Mouse (Mus musculus) midbrain, postnatal 0 days (tissue): ENCODE results near the gene Ttll13. TPM values are rescaled to one million over a fixed set of nuclear protein-coding genes. Genes with fewer than 3 reads are reported as not detected.

ENCODE experiments used
- ATAC-seq: fragments of 200-750 bp; cut with Nextera tagmentation; 2 replicates; pipeline ENCODE4 v1.8.0; 2017; ENCODE audit warnings: moderate number of reproducible peaks, mild to moderate bottlenecking, moderate TSS enrichment, moderate library complexity; ENCODE audit not compliant: low FRiP score
- DNase-seq: peaks from one replicate; pipeline ENCODE4 v3.0.0-alpha.2; 2015; ENCODE audit warnings: low spot score
- H3K27ac ChIP-seq: fragments of 300-500 bp; sonication (generic); 2 replicates; pipeline ENCODE4 v1.5.1; 2014; ENCODE audit warnings: low read depth, mild to moderate bottlenecking, low read length, mixed read lengths
- H3K27me3 ChIP-seq: fragments of 300-500 bp; sonication (generic); 2 replicates; pipeline ENCODE4 v1.6.1; 2014; ENCODE audit warnings: low read length, control low read depth, mixed read lengths; ENCODE audit not compliant: insufficient read depth
- H3K36me3 ChIP-seq: fragments of 300-500 bp; sonication (generic); 2 replicates; pipeline ENCODE4 v1.6.1; 2014; ENCODE audit warnings: low read length, control low read depth, mixed read lengths; ENCODE audit not compliant: insufficient read depth
- H3K4me1 ChIP-seq: fragments of 300-500 bp; sonication (generic); 2 replicates; pipeline ENCODE4 v1.6.1; 2014; ENCODE audit warnings: mild to moderate bottlenecking, control low read depth, antibody characterized with exemption, low read length, mixed read lengths; ENCODE audit not compliant: insufficient read depth
- H3K4me2 ChIP-seq: fragments of 300-500 bp; sonication (generic); 2 replicates; pipeline ENCODE4 v1.6.1; 2014; ENCODE audit warnings: low read depth, mild to moderate bottlenecking, low read length, mixed read lengths; ENCODE audit not compliant: poor library complexity, severe bottlenecking
- H3K4me3 ChIP-seq: fragments of 300-500 bp; sonication (generic); 2 replicates; pipeline ENCODE4 v1.5.1; 2014; ENCODE audit warnings: low read depth, mild to moderate bottlenecking, low read length, moderate library complexity
- H3K9ac ChIP-seq: fragments of 300-500 bp; sonication (generic); replicated peaks from 2 replicates; pipeline ENCODE4 v1.6.1; 2014; ENCODE audit warnings: mild to moderate bottlenecking, low read length, moderate library complexity, mixed read lengths; ENCODE audit not compliant: poor library complexity, severe bottlenecking
- H3K9me3 ChIP-seq: fragments of 300-500 bp; sonication (generic); 2 replicates; pipeline ENCODE4 v1.6.1; 2016; ENCODE audit warnings: low read length, control low read depth
- CTCF ChIP-seq: IDR thresholded peaks from 2 replicates; pipeline ENCODE4 v1.5.1; 2016; ENCODE audit warnings: antibody characterized with exemption, mild to moderate bottlenecking
- WGBS: fragments of 180-500 bp; shearing (Covaris S2); extraction: QIAGEN DNeasy Blood & Tissue Kit; methylation state at CpG from one replicate; pipeline ENCODE4 v1.1.7; 2014; 5-methylcytosine and 5-hydroxymethylcytosine counted together
- polyA plus RNA-seq: library from polyadenylated mRNA; unstranded; fragments of >200 nt; fragmentation: Nextera tagmentation; extraction: Ambion mirVana; gene quantifications from 2 replicates; pipeline ENCODE4 v1.2.1, GENCODE M21; 2015
- total RNA-seq: library from RNA; depleted of rRNA; stranded (reverse); fragments of >200 nt; gene quantifications from 2 replicates; pipeline ENCODE4 v1.2.3, GENCODE M21; 2014

Gene Ttll13
- total and polyA plus RNA-seq, 2 experiments from 2014 or later, result 1.2 to 3.2 TPM

DNA sequence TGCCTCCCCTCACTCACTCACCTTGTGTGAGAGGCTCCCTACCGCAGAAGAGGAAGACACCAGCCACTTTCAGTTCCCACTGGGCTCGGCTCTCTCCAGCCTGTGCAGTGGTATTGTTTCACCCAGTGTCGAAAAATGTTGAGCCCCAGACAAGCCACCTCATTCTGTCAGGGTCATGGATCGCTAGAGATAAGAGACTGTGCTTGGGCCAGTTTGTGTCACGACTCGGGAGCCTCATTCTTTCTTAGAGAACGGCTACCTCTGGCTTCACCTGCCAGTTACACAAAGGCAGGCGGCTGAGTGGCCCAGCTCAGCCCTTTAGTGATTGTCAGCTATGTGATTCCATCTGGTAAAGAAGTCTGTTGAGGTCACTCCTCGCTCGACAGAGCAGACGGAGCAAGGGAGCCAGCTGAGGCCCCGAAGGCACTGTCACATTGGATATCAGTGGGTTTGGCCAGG is 42.5 kb upstream of the Ttll13 start:
- no peaks in the 10 kb centered on the region for H3K9me3 ChIP-seq
- no peak for TF ChIP-seq CTCF
- H3K4me1 ChIP-seq, result peaks cover 17% of the 10 kb centered on the region
- H3K27me3 ChIP-seq, result no peaks in the 10 kb centered on the region
- WGBS, result 37% methylated on average over 12 of the region's 12 CpGs
- no peak overlapping the region for H3K4me2 ChIP-seq
- DNase-seq (peak; percentile 39), ATAC-seq (no peak)
- H3K4me3 ChIP-seq, result no peak overlapping the region
- H3K9ac ChIP-seq, result no peak overlapping the region
- H3K27ac ChIP-seq, result no peak overlapping the region
- 0 out of 2 replicates have a peak, but pooled peaks cover 3% of the 10 kb centered on the region for H3K36me3 ChIP-seq

DNA sequence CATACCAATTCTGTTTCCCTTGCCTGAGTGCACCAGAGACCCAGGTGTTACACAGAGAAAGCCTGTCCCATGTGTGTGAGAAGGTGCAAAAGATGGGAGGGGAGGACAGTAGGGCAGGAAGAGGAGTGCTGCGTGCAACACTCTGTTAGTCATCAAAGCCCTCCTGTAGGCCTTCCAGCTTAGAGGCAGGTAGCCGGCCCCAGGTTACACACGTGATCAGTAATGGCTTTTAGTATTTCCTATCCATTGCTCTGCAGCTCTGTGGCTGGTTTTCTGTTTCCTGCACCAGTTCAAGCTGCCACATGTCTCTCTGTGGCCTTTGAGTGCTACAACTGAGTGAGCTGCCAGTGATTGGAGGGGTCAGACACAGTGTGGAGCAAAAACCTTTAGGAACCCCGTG is 41.8 kb upstream of the Ttll13 start:
- Histone ChIP-seq H3K27me3 (no peaks in the 10 kb centered on the region), H3K36me3 (0 out of 2 replicates have a peak, but pooled peaks cover 3% of the 10 kb centered on the region), H3K4me1 (peaks cover 14% of the 10 kb centered on the region), H3K27ac (no peak overlapping the region), H3K4me3 (no peak overlapping the region), H3K4me2 (no peak overlapping the region), H3K9me3 (no peaks in the 10 kb centered on the region), H3K9ac (no peak overlapping the region)
- no peak for TF ChIP-seq CTCF
- WGBS, result 83% methylated on average over 4 of the region's 4 CpGs
- ATAC-seq (no peak), DNase-seq (no peak)

GRCm38 (mm10) chr7:80204961-80205360 is 41.2 kb upstream of the Ttll13 start:
- Histone ChIP-seq H3K36me3 (0 out of 2 replicates have a peak, but pooled peaks cover 3% of the 10 kb centered on the region), H3K27ac (no peak overlapping the region), H3K4me1 (peaks cover 8% of the 10 kb centered on the region), H3K27me3 (no peaks in the 10 kb centered on the region), H3K4me2 (no peak overlapping the region), H3K9ac (no peak overlapping the region), H3K4me3 (no peak overlapping the region), H3K9me3 (no peaks in the 10 kb centered on the region)
- TF ChIP-seq CTCF, result no peak
- ATAC-seq (no peak), DNase-seq (no peak)
- WGBS, result 89% methylated on average over 7 of the region's 7 CpGs

DNA sequence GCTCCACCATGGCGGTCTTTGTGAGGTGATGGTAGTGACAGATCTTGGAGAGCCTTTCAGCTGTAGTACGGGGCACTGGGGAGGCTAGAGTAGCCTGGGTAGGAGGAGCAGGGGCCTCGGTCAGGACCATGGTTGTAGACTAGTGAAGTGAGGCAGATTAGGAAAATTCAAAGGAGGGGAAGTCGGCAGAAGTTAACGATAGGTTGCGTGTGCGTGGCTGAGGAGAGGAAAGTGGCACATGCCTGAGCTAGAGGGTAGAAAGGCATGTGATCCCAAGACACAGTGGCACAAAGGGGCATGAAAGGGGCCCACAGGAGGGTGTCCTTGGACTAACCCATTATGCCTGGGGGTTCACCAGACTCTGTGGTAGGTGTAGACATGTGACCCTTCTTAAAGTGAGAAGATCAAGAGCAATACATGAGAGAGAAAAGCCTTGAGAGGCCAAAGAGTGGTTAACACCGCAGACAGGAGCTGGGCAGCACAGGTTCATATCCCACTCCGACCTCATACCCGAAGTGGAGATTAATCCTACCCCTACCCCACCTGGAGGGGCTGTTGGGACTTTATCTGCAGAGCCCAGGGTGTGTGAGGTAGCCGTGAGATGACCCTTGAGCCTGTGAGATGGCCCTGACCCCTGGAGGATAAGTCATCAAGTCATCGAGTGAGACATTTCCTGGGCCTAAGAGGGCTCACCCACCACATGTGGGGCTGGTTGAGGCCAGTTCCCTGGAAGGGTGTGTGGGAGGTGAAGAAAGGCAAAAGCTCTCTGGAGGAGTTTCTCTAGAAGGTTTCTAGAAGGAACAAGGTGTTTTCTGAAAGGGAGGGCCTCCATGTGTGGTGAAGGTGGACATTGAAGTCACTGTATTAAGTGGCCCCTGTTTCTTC is 40.2 kb upstream of the Ttll13 start:
- Histone ChIP-seq H3K36me3 (0 out of 2 replicates have a peak, but pooled peaks cover 3% of the 10 kb centered on the region), H3K27ac (no peak overlapping the region), H3K4me2 (no peak overlapping the region), H3K9ac (no peak overlapping the region), H3K4me1 (peaks cover 5% of the 10 kb centered on the region), H3K4me3 (no peak overlapping the region), H3K27me3 (no peaks in the 10 kb centered on the region), H3K9me3 (no peaks in the 10 kb centered on the region)
- no peak for TF ChIP-seq CTCF
- DNase-seq (no peak), ATAC-seq (no peak)
- WGBS, result 88% methylated on average over 12 of the region's 12 CpGs

- 76% methylated on average over 3 of the region's 3 CpGs for WGBS
- Histone ChIP-seq H3K27ac (no peak overlapping the region), H3K9me3 (no peaks in the 10 kb centered on the region), H3K36me3 (0 out of 2 replicates have a peak, but pooled peaks cover 3% of the 10 kb centered on the region), H3K9ac (no peak overlapping the region), H3K4me2 (no peak overlapping the region), H3K4me1 (no peaks in the 10 kb centered on the region; the same call in 1 of the 2 replicates), H3K27me3 (no peaks in the 10 kb centered on the region), H3K4me3 (no peak overlapping the region)
- DNase-seq (no peak), ATAC-seq (no peak)
- no peak for TF ChIP-seq CTCF
These were observed 38.9 kb upstream of the Ttll13 start for GRCm38 (mm10) chr7:80207314-80207731.

GRCm38 (mm10) chr7:80208026-80208642 is 38.0 kb upstream of the Ttll13 start:
- Histone ChIP-seq H3K36me3 (peaks cover 4% of the 10 kb centered on the region; the same call in 1 of the 2 replicates), H3K9me3 (no peaks in the 10 kb centered on the region), H3K4me1 (no peaks in the 10 kb centered on the region; the same call in 1 of the 2 replicates), H3K4me2 (no peak overlapping the region), H3K27ac (no peak overlapping the region), H3K27me3 (no peaks in the 10 kb centered on the region), H3K9ac (no peak overlapping the region), H3K4me3 (no peak overlapping the region)
- DNase-seq (no peak), ATAC-seq (no peak)
- WGBS, result 75% methylated on average over 18 of the region's 18 CpGs
- TF ChIP-seq CTCF, result no peak
